ENCODE assay signal across 8 mouse cellular contexts in the genomic region with DNA sequence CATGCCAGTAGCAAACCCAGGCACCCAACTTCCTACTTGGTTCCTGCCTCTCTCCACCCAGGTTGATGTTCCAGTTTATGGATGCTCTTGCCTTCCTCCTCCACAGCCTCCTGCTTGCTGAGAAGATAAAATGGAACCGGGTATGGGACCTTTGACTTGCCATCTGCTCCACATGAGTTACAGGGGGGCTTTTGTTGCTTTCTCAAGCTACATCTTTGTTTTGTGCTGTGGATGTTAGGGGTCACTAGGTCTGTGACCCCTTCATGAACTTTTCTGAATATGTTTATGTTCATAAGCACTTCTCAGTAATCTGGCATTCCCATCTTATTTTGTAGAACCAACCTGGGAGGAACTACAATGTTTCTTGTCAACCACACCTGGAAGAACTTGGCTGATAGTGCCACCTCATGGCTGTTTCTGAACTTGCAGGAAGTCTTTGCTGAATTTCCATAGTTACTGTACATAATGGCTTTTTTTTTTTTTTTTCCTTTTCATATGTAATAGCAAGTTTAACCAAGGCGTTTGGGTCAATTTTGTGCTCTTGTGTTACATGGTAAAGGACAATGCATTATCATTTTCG.
DNase-seq lines count a peak whose midpoint lies in the region; ATAC-seq and TF ChIP-seq lines count a peak whose summit lies in the region.

No protein-coding gene starts in this region.

- intact Hi-C loops in heart, postnatal 10 days (cut with DNase I) = no loop called here

- H3K4me1 ChIP-seq in heart, embryonic 10.5 days = no peaks in the 10 kb centered on the region
- H3K4me1 ChIP-seq in E14TG2a.4 (replicated peaks; ENCODE audit: low read depth, low read length) = no peaks in the 10 kb centered on the region
- H3K4me1 ChIP-seq in forebrain, embryonic 15.5 days = no peaks in the 10 kb centered on the region

- peak; percentile 48 for TF ChIP-seq CTCF in E14TG2a.4 (conservative IDR thresholded peaks at IDR 0.05; ENCODE audit: low read length)

- peak; percentile 79 for ATAC-seq in megakaryocyte-erythroid progenitor cell, adult 5-6 weeks (replicated peaks; ENCODE audit: low FRiP score, low TSS enrichment, poor library complexity, severe bottlenecking)
- ATAC-seq in forebrain, embryonic 15.5 days (replicated peaks) = no peak

- WGBS in heart, embryonic 10.5 days = 32% methylated on average over 3 of the region's 3 CpGs
- WGBS in forebrain, embryonic 15.5 days = 41% methylated on average over 3 of the region's 3 CpGs

- no peak overlapping the region for H3K4me3 ChIP-seq in heart, embryonic 10.5 days
- no peak overlapping the region for H3K4me3 ChIP-seq in E14TG2a.4 (replicated peaks; ENCODE audit: low read length)
- H3K4me3 ChIP-seq in forebrain, embryonic 15.5 days = no peak overlapping the region

- no peak overlapping the region for H3K27ac ChIP-seq in heart, embryonic 10.5 days
- H3K27ac ChIP-seq in forebrain, embryonic 15.5 days (replicated peaks) = no peak overlapping the region

- H3K9ac ChIP-seq in forebrain, embryonic 15.5 days (replicated peaks) = no peak overlapping the region

- no peaks in the 10 kb centered on the region for H3K36me3 ChIP-seq in heart, embryonic 10.5 days
- no peaks in the 10 kb centered on the region for H3K36me3 ChIP-seq in E14TG2a.4 (ENCODE audit: insufficient read depth, low read length)
- no peaks in the 10 kb centered on the region for H3K36me3 ChIP-seq in forebrain, embryonic 15.5 days

- DNase-seq in heart, postnatal 10 days = peak; percentile 24 to 63
- DNase-seq in heart, embryonic 10.5 days (ENCODE audit: low spot score) = no peak
- peak; percentile 31 for DNase-seq in brain, adult 2 months (ENCODE audit: low read depth, low spot score)
- DNase-seq in heart, postnatal 4 days = peak; percentile 58
- DNase-seq in layer of hippocampus, postnatal 10 days (ENCODE audit: low spot score in 2 of 2) = peak; percentile 5 to 39

- H3K9me3 ChIP-seq in heart, embryonic 10.5 days = no peaks in the 10 kb centered on the region
- H3K9me3 ChIP-seq in E14TG2a.4 (ENCODE audit: low read length) = peaks cover 25% of the 10 kb centered on the region
- peaks cover 12% of the 10 kb centered on the region; the same call in 1 of the 2 replicates for H3K9me3 ChIP-seq in forebrain, embryonic 15.5 days

- H3K27me3 ChIP-seq in heart, embryonic 10.5 days (ENCODE audit: insufficient read depth, poor library complexity, severe bottlenecking) = no peaks in the 10 kb centered on the region
- no peaks in the 10 kb centered on the region for H3K27me3 ChIP-seq in E14TG2a.4 (ENCODE audit: insufficient read depth, low read length)
- no peaks in the 10 kb centered on the region for H3K27me3 ChIP-seq in forebrain, embryonic 15.5 days

- H3K4me2 ChIP-seq in forebrain, embryonic 15.5 days (replicated peaks) = no peak overlapping the region
